8 mouse cellular contexts compared by ENCODE assay signal in the genomic region with DNA sequence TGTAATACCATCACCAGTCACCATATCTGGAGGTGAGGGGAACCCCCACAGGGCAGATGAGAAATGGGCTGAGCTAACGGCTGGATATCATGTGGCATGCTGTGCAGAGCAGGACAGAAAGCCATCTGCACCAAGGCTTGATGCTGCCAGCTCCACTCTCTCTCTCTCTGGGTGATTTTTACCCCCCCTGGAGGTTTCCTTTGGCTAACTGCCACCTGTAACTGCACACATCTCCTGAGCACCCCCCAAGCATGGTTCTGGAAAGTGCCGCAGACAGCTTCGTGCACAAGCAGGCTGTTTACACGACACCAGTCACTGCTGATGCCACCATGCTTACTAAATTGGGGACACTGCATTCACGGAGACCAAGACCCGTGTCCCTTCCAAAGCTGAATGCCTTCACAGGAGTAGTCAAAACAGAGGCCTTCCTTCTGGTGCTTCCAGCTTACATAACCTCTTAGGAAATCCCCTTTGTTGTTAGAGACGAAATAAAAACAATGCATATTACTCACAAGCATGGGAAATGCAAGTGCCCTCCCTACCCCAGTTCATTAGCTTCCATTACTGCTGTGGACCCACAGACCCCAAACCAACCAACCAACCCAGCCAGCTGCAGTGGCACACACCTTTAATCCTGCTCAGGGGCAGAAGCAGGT. TPM values are rescaled to one million over a fixed set of nuclear protein-coding genes. Genes with fewer than 3 reads are reported as not detected.
A peak's percentile ranks its signal among the peaks of the same experiment; 100 is the strongest.
DNase-seq lines count a peak whose midpoint lies in the region; ATAC-seq and TF ChIP-seq lines count a peak whose summit lies in the region.
"Had no signal": no experiment of that assay in that cellular context is flagged by ENCODE, and none has a peak within 500 bp of the region (broad histone marks: within the 10 kb centered on the region; RNA-seq: fewer than 3 reads in every experiment).

No protein-coding gene starts in this region.

- peaks cover 8% of the 10 kb centered on the region; the same call in 1 of the 2 replicates for H3K4me1 ChIP-seq in neural tube, embryonic 13.5 days (replicated peaks)
- H3K4me1 ChIP-seq in lung, embryonic 14.5 days (ENCODE audit: insufficient read depth), result peaks cover 11% of the 10 kb centered on the region; the same call in 1 of the 2 replicates
- H3K4me1 ChIP-seq: limb, embryonic 12.5 days had no signal

- no peak overlapping the region for H3K4me2 ChIP-seq in neural tube, embryonic 13.5 days
- H3K4me2 ChIP-seq in lung, embryonic 14.5 days, result no peak overlapping the region
- H3K4me2 ChIP-seq: limb, embryonic 12.5 days had no signal

- H3K27ac ChIP-seq in neural tube, embryonic 13.5 days (replicated peaks), result 0 out of 2 replicates have a peak overlapping the region, but pooled peaks have one; percentile 23
- H3K27ac ChIP-seq in lung, embryonic 14.5 days (ENCODE audit: low read depth), result no peak overlapping the region
- H3K27ac ChIP-seq: limb, embryonic 12.5 days had no signal

- no peak for DNase-seq in neural tube, embryonic 10.5 days (ENCODE audit: extremely low spot score, low spot score)
- DNase-seq in cerebellum, postnatal 10 days, result peak; percentile 32 to 56
- DNase-seq in lung, embryonic 14.5 days, result peak; percentile 8
- no peak for DNase-seq in right cerebral cortex, adult 2 months (ENCODE audit: low spot score in 2 of 2)
- no peak for DNase-seq in right cerebral cortex, postnatal 14 days

- no peaks in the 10 kb centered on the region for H3K36me3 ChIP-seq in neural tube, embryonic 13.5 days
- H3K36me3 ChIP-seq in lung, embryonic 14.5 days (ENCODE audit: insufficient read depth), result peaks cover 16% of the 10 kb centered on the region

- no peak for TF ChIP-seq CTCF in lung, embryonic 14.5 days (IDR thresholded peaks at IDR 0.05; ENCODE audit: low read depth)

- H3K9me3 ChIP-seq in neural tube, embryonic 13.5 days, result no peaks in the 10 kb centered on the region
- no peaks in the 10 kb centered on the region for H3K9me3 ChIP-seq in lung, embryonic 14.5 days (ENCODE audit: low read depth, low read length)
- H3K9me3 ChIP-seq: limb, embryonic 12.5 days had no signal

- ATAC-seq in neural tube, embryonic 13.5 days (ENCODE audit: low read depth), result no peak
- 0 out of 2 replicates have a peak, but pooled peaks have one; percentile 30 for ATAC-seq in lung, embryonic 14.5 days (ENCODE audit: insufficient read depth)
- ATAC-seq in monocyte, adult 5-6 weeks (replicated peaks; ENCODE audit: insufficient number of reproducible peaks, low FRiP score, low TSS enrichment, poor library complexity, severe bottlenecking), result no peak

- no peaks in the 10 kb centered on the region for H3K27me3 ChIP-seq in neural tube, embryonic 13.5 days
- H3K27me3 ChIP-seq in lung, embryonic 14.5 days (ENCODE audit: insufficient read depth, low read length), result no peaks in the 10 kb centered on the region
- H3K27me3 ChIP-seq: limb, embryonic 12.5 days had no signal

- no peak overlapping the region for H3K9ac ChIP-seq in neural tube, embryonic 13.5 days
- no peak overlapping the region for H3K9ac ChIP-seq in lung, embryonic 14.5 days
- H3K9ac ChIP-seq: limb, embryonic 12.5 days had no signal

- WGBS in neural tube, embryonic 13.5 days, result 67% methylated on average over 7 of the region's 7 CpGs
- WGBS in lung, embryonic 14.5 days, result 50% methylated on average over 7 of the region's 7 CpGs

- no peak overlapping the region for H3K4me3 ChIP-seq in neural tube, embryonic 13.5 days
- H3K4me3 ChIP-seq in lung, embryonic 14.5 days (ENCODE audit: low read depth, low read length), result no peak overlapping the region
- H3K4me3 ChIP-seq: limb, embryonic 12.5 days had no signal

RNA-seq across cellular contexts. Expression of a gene that starts 44.0 kb away (rescaled TPM):
- polyA plus RNA-seq in neural tube, embryonic 13.5 days (2015; fragmentation: Nextera tagmentation; extraction: Ambion mirVana), result 1.8 and 2.0 TPM in 2 replicates
- 2.3 and 3.0 TPM in 2 replicates for polyA plus RNA-seq in lung, embryonic 14.5 days (2014; fragmentation: Nextera tagmentation; extraction: Ambion mirVana)
- total RNA-seq in monocyte, adult 5-6 weeks (2017), result 0.39 TPM in 1 of 3 replicates, not detected in the others

Comparison
In these comparisons a context has a peak if more than half of its experiments do, and no peak if none do; other contexts are left out.
1. DNase-seq: peak in cerebellum, postnatal 10 days (2 of 2) and lung, embryonic 14.5 days (single experiment); none in neural tube, embryonic 10.5 days (single experiment), right cerebral cortex, adult 2 months (0 of 2) and right cerebral cortex, postnatal 14 days (single experiment).